Mouse (Mus musculus): ENCODE data around the gene Myh11.

DNA sequence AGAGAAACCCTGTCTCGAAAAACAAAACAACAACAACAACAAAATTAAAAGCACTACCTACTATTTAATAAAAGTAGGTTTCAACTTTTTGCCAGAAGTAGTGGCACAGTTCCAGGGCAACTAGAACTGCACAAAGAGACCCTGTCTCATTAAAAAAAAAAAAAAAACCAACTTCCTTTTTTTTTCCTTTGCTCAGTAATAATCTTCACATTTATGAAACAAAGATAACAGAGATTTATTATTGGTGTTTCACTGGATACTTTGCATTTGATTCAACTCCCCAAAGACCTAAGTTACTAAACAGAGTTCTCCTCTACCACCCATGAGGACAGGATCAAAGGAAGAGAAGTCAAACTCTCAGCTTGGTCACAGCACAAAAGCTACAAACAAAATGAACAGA, 130.2 kb downstream of the Myh11 start:
- TF ChIP-seq CTCF (IDR thresholded peaks at IDR 0.05; ENCODE audit: borderline replicate concordance, insufficient read depth, low read length) = no peak
- TF ChIP-seq POLR2A (IDR thresholded peaks at IDR 0.05; ENCODE audit: low read depth, low read length) = no peak

Measured in embryonic fibroblast, embryonic 13.5 days (primary cell).